In genomic region chr14:79202722-79203362, GRCm38 (mm10) we compare ENCODE assay signal across 9 mouse cellular contexts. TPM values are rescaled to one million over a fixed set of nuclear protein-coding genes. Genes with fewer than 3 reads are reported as not detected.
DNase-seq lines count a peak whose midpoint lies in the region; ATAC-seq and TF ChIP-seq lines count a peak whose summit lies in the region.
"Had no signal": no experiment of that assay in that cellular context is flagged by ENCODE, and none has a peak within 500 bp of the region (broad histone marks: within the 10 kb centered on the region; RNA-seq: fewer than 3 reads in every experiment).

No protein-coding gene starts in this region.

- H3K27me3 ChIP-seq in limb, embryonic 15.5 days = no peaks in the 10 kb centered on the region; the same call in 1 of the 2 replicates
- no peaks in the 10 kb centered on the region for H3K27me3 ChIP-seq in stomach, embryonic 16.5 days (ENCODE audit: control insufficient read depth, insufficient read depth, low read length)

- H3K36me3 ChIP-seq in limb, embryonic 15.5 days = no peaks in the 10 kb centered on the region; the same call in 1 of the 2 replicates
- no peaks in the 10 kb centered on the region for H3K36me3 ChIP-seq in stomach, embryonic 16.5 days (ENCODE audit: control insufficient read depth, insufficient read depth, low read length)

- H3K27ac ChIP-seq in gastrocnemius, adult 2 months = peak overlapping the region; percentile 56; the same call in 1 of the 2 replicates
- H3K27ac ChIP-seq in limb, embryonic 15.5 days = peak overlapping the region; percentile 72
- H3K27ac ChIP-seq in stomach, embryonic 16.5 days (ENCODE audit: low read length) = peak overlapping the region; percentile 25; the same call in 1 of the 2 replicates

- TF ChIP-seq CTCF in gastrocnemius, adult 2 months (IDR thresholded peaks at IDR 0.05) = no peak

- H3K9ac ChIP-seq in limb, embryonic 15.5 days = no peak overlapping the region
- no peak overlapping the region for H3K9ac ChIP-seq in stomach, embryonic 16.5 days (ENCODE audit: low read length)

- no peaks in the 10 kb centered on the region for H3K9me3 ChIP-seq in limb, embryonic 15.5 days
- H3K9me3 ChIP-seq in stomach, embryonic 16.5 days (replicated peaks; ENCODE audit: control insufficient read depth, low read length) = no peaks in the 10 kb centered on the region

- 56% methylated on average over 4 of the region's 4 CpGs for WGBS in limb, embryonic 15.5 days
- WGBS in stomach, embryonic 16.5 days = 59% methylated on average over 4 of the region's 4 CpGs

- peaks cover 64% of the 10 kb centered on the region for H3K4me1 ChIP-seq in limb, embryonic 15.5 days
- no peaks in the 10 kb centered on the region for H3K4me1 ChIP-seq in stomach, embryonic 16.5 days (ENCODE audit: control insufficient read depth, insufficient read depth, low read length)

- ATAC-seq in limb, embryonic 15.5 days (ENCODE audit: insufficient number of reproducible peaks, low FRiP score, low TSS enrichment, low read depth) = no peak
- no peak for ATAC-seq in stomach, embryonic 16.5 days (ENCODE audit: insufficient read depth, low FRiP score)
- no peak for ATAC-seq in megakaryocyte, adult 5-6 weeks (ENCODE audit: poor library complexity, severe bottlenecking)
- no peak for ATAC-seq in inflammation-experienced regulatory T-cells, adult 6 months

- intact Hi-C loops in gastrocnemius, adult 2 months (cut with DNase I) = no loop called here

- no peak overlapping the region for H3K4me2 ChIP-seq in limb, embryonic 15.5 days
- H3K4me2 ChIP-seq in stomach, embryonic 16.5 days (ENCODE audit: low read depth, low read length) = no peak overlapping the region

- H3K4me3 ChIP-seq in gastrocnemius, adult 2 months = no peak overlapping the region
- H3K4me3 ChIP-seq in limb, embryonic 15.5 days = no peak overlapping the region
- no peak overlapping the region for H3K4me3 ChIP-seq in stomach, embryonic 16.5 days (replicated peaks; ENCODE audit: low read length)

- no peak for DNase-seq in gastrocnemius, adult 2 months
- no peak for DNase-seq in gastrocnemius, postnatal 10 days
- peak; percentile 2 for DNase-seq in thymus, postnatal 25 days
- DNase-seq in thymus, postnatal 10 days (ENCODE audit: low spot score in 2 of 2) = no peak

RNA-seq across cellular contexts. Expression of gene Zfp957, which starts 44.3 kb away (rescaled TPM):
- not detected for total RNA-seq in gastrocnemius, adult 2 months (2021)
- not detected for total RNA-seq in gastrocnemius, postnatal 10 days (2021)
- not detected in 2 replicates for polyA plus RNA-seq in limb, embryonic 15.5 days (2015; fragmentation: Nextera tagmentation; extraction: Ambion mirVana)
- polyA plus RNA-seq in stomach, embryonic 16.5 days (2015; fragmentation: Nextera tagmentation; extraction: Ambion mirVana) = not detected in 2 replicates
- not detected in 2 replicates for total RNA-seq in megakaryocyte, adult 5-6 weeks (2015)
- total RNA-seq in megakaryocyte, adult 5-6 weeks (2017) = not detected in 2 replicates
- under 1 TPM in 1 of 3 experiments, not detected in 2; 0.31 TPM for polyA plus RNA-seq in inflammation-experienced regulatory T-cells, adult 6 months (2017; shearing (Covaris generic))
- total RNA-seq: megakaryocyte progenitor cell, adult 5-6 weeks had no signal
